8 mouse cellular contexts compared by ENCODE assay signal in the genomic region with DNA sequence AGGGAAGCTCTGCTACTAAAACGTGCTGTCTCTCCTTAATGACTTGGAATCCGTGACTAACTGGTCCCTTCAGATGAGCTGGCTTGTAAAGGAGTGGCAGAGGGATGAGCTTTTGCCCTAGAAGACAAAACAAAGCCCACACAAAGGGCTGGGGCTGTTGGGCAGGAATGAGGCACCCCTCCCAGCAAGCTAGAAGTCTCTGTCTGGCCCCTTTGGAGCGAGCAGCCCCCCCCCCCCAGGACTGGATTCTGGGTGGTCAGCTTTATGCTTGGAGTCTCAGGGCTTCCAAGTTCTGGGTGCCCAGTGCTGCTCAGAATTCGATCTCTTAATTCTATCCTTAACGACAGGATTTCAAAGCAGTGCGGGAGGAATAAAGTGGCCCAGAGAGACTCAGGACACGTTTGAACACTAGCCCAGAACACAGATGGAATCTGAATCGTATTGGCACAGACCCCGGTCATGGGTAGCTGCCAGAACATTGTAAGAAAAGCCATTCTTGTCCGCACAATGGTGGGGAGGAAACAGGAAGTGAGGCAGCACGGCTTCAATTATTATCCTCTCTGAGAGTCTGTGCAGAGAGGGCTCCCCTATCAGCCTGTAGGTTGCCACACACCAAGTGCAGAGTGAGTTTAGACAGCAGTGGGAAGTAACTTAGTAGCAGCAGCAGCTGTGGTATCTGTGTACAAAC. TPM values are rescaled to one million over a fixed set of nuclear protein-coding genes. Genes with fewer than 3 reads are reported as not detected.
DNase-seq lines count a peak whose midpoint lies in the region; ATAC-seq lines count a peak whose summit lies in the region.

No protein-coding gene starts in this region.

- peaks cover 29% of the 10 kb centered on the region for H3K4me1 ChIP-seq in neural tube, embryonic 13.5 days (replicated peaks)

- H3K4me2 ChIP-seq in neural tube, embryonic 13.5 days = peak overlapping the region; percentile 51

- H3K36me3 ChIP-seq in neural tube, embryonic 13.5 days = no peaks in the 10 kb centered on the region

- H3K27me3 ChIP-seq in neural tube, embryonic 13.5 days = no peaks in the 10 kb centered on the region

- peak; percentile 56 for DNase-seq in 416B (ENCODE audit: low read depth)
- DNase-seq in cerebellum, postnatal 14 days = peak; percentile 96 to 98
- peak; percentile 64 to 69 for DNase-seq in frontal cortex, postnatal 14 days (ENCODE audit: low spot score in 2 of 2)
- DNase-seq in heart, postnatal 4 days = peak; percentile 85
- DNase-seq in layer of hippocampus, adult 9-10 months (ENCODE audit: low spot score) = peak; percentile 53
- DNase-seq in lung, adult 18-20 months = peak; percentile 63 to 71

- H3K9ac ChIP-seq in neural tube, embryonic 13.5 days = peak overlapping the region; percentile 54

- 4% methylated on average over 11 of the region's 11 CpGs for WGBS in neural tube, embryonic 13.5 days

- no peaks in the 10 kb centered on the region for H3K9me3 ChIP-seq in neural tube, embryonic 13.5 days

- H3K4me3 ChIP-seq in neural tube, embryonic 13.5 days = peak overlapping the region; percentile 22

- H3K27ac ChIP-seq in neural tube, embryonic 13.5 days (replicated peaks) = peak overlapping the region; percentile 83

- peak; percentile 88 for ATAC-seq in neural tube, embryonic 13.5 days (ENCODE audit: low read depth)
- no peak for ATAC-seq in erythroid progenitor cell, adult 5-6 weeks (replicated peaks; ENCODE audit: low FRiP score, poor library complexity, severe bottlenecking)

RNA-seq across cellular contexts. Expression of gene Fam181b, which starts 13.8 kb away (rescaled TPM):
- total RNA-seq in heart, postnatal 4 days (2021) = 1 to 10 TPM; 5.4 to 5.7 TPM
- polyA plus RNA-seq in neural tube, embryonic 13.5 days (2015; fragmentation: Nextera tagmentation; extraction: Ambion mirVana) = 65.6 and 67.4 TPM in 2 replicates
- total RNA-seq in erythroid progenitor cell, adult 5-6 weeks (2015; ENCODE audit: low replicate concordance) = not detected in 2 replicates
- total RNA-seq in erythroid progenitor cell, adult 5-6 weeks (2017; ENCODE audit: low replicate concordance) = not detected in 2 replicates

Comparison
In these comparisons a context has a peak if more than half of its experiments do, and no peak if none do; other contexts are left out.
1. RNA of gene Fam181b, which starts 13.8 kb away (total RNA-seq): 5.4 to 5.7 TPM in heart, postnatal 4 days; not detected in erythroid progenitor cell, adult 5-6 weeks; every median in the first group is over 4 times any median in the second.
2. Peak in every context shown above with its lines, with median percentiles within 50 percentile points of each other: DNase-seq.